Mouse (Mus musculus): Measurements from ENCODE around the gene Arhgap11a. TPM values are rescaled to one million over a fixed set of nuclear protein-coding genes. Genes with fewer than 3 reads are reported as not detected.

The Arhgap11a gene
- polyA plus RNA-seq (2015; fragmentation: Nextera tagmentation; extraction: Ambion mirVana): 29.0 and 29.9 TPM in 2 replicates

DNA sequence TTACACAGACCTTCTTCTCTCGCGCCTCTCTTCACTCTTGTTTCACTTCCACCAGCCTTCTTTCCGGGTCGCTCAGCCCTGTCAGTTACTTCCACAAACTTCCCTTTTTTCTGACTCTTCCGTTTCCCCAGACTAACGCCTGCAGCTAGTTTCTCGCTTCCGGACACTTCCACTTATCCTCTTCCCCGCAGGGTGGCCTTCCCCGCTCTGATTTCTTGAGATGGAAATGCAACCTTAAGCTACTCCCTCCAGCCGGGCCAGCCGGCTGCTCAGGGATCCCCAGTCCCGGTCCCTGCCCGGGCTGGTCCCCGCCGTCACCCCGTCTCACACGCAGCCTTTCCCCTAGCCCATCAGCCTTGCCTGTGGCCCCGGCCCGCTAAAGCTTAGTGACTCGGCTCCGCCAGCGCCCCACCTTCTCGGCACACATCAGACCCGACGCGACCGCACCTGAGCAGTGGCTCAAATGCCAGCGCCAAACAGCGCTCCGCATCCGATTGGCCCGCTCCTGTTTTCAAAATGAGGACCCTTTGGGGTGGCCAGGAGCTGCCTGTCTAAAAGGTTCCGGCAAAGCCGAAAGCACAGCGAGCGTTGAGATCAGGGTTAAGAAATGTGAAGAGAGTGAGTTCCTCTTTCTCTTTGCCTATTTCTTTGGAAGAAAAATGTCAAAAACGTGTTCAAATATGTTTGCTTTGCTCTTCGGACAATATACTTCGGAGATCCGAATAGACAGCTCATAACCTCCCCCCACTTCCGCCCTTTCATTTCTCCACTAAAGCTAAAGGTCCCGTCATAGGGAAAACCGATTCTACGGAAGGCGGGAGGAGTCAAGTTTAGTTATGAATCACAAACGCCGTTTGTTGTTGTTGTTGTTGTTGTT, at the start of gene Arhgap11a:
TSS of gene Arhgap11a (minus strand) at position 417 of the 877 bp plus-strand sequence.
- peaks cover 27% of the 10 kb centered on the region for H3K4me1 ChIP-seq
- H3K27me3 ChIP-seq: no peaks in the 10 kb centered on the region
- ATAC-seq (replicated peaks; ENCODE audit: low FRiP score): peak; percentile 96
- H3K27ac ChIP-seq: peak within 1 kb of the TSS; percentile 91
- peak within 1 kb of the TSS; percentile 72 for H3K9ac ChIP-seq
- H3K4me2 ChIP-seq: peak within 1 kb of the TSS; percentile 79
- no peaks in the 10 kb centered on the region for H3K9me3 ChIP-seq (replicated peaks)
- peak within 1 kb of the TSS; percentile 82 for H3K4me3 ChIP-seq (replicated peaks)
- H3K36me3 ChIP-seq: peaks cover 17% of the 10 kb centered on the region
- under 1% methylated on average over 48 of the region's 48 CpGs for whole genome bisulfite sequencing

DNA sequence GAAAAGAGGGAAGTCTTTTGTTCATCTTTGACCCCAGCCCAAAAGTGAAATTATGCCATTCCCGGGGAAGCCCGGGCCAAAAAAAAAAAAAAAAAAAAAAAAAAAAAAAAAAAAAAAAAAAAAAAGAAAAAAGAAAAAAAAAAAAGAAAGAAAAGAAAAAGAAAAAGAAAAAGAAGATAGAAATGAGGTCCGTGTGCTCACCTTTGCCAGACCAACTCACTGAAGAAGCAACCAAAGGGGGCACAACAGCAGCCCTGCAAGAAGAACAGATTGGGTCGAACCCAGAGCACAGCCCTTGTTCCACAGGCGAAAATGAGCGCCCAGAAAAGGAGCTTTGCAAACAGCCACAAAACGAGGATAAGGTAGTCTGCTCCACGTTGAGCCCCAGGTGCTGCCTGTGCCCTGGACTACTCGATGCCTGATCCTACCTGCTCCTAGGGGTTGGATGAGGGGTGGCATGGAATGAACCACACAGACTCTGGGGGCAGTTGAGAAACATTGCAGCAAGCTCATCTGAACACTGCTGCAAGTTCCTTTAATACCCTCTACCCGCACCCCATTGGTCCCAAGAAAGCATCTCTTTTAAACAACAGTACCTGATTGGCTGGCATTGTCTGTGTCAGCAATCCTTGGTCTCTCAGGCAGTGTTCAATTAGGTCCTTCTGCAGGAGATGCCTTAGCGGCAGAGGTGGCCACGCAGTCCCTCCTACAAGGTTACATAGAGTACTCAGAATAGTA, 45.1 kb upstream of the Arhgap11a start:
- H3K9ac ChIP-seq: no peak overlapping the region
- H3K4me1 ChIP-seq: no peaks in the 10 kb centered on the region
- H3K27me3 ChIP-seq: no peaks in the 10 kb centered on the region
- H3K9me3 ChIP-seq (replicated peaks): 0 out of 2 replicates have a peak, but pooled peaks cover 5% of the 10 kb centered on the region
- 84% methylated on average over 10 of the region's 12 CpGs for WGBS
- no peak overlapping the region for H3K27ac ChIP-seq
- H3K4me3 ChIP-seq (replicated peaks): no peak overlapping the region
- H3K4me2 ChIP-seq: no peak overlapping the region
- no peak for ATAC-seq (replicated peaks; ENCODE audit: low FRiP score)
- no peaks in the 10 kb centered on the region for H3K36me3 ChIP-seq

DNA sequence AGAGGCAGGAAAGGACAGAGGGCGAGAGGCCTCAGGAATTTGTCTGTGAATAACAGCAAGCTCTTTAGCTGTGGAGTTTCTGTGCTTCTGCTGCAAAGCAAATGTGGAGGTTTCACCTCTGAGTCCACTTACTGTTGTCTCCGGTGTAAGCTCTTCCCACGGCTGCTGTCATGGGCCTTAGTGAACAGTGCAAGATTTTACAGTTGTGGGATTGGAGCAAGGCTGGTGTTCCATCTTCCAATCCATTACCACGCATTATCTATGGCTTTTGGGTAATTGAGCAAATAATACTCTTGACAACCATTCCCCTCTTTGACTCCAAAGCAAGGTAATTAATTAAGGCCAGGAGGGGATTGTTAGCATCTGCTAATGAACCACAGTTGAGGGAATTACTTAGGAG, 38.7 kb upstream of the Arhgap11a start:
- WGBS: 80% methylated on average over 4 of the region's 4 CpGs

DNA sequence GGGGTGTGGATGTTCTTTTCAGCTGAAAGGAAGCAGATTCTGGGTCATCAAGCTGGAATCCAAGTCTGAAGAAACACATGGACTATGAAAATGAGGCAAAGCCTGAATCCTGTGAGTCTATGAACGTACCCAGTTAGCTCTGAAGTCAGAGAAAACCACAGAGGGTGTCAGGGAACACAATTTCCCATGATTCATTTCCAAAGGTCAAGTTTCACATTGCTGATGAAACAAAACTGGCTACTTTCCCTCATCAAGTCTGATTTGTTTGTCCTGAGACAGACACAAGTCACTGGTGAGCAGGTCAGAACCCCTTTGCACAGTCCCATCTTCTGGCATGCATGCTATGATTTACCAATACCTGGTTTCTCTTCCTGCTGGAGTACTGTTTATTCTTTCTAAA, 37.6 kb upstream of the Arhgap11a start:
- H3K27ac ChIP-seq: no peak overlapping the region
- no peaks in the 10 kb centered on the region for H3K27me3 ChIP-seq
- ATAC-seq (replicated peaks; ENCODE audit: low FRiP score): no peak
- H3K4me2 ChIP-seq: no peak overlapping the region
- H3K9me3 ChIP-seq (replicated peaks): 0 out of 2 replicates have a peak, but pooled peaks cover 5% of the 10 kb centered on the region
- H3K4me3 ChIP-seq (replicated peaks): no peak overlapping the region
- no peak overlapping the region for H3K9ac ChIP-seq
- H3K4me1 ChIP-seq: no peaks in the 10 kb centered on the region
- H3K36me3 ChIP-seq: no peaks in the 10 kb centered on the region
- 31% methylated on average over 1 of the region's 1 CpGs for WGBS

More for the DNA sequence above, 38.7 kb upstream of the Arhgap11a start:
- ATAC-seq (replicated peaks; ENCODE audit: low FRiP score): no peak
- H3K27me3 ChIP-seq: no peaks in the 10 kb centered on the region
- no peak overlapping the region for H3K4me3 ChIP-seq (replicated peaks)
- no peak overlapping the region for H3K4me2 ChIP-seq
- H3K27ac ChIP-seq: no peak overlapping the region
- H3K9me3 ChIP-seq (replicated peaks): 0 out of 2 replicates have a peak, but pooled peaks cover 5% of the 10 kb centered on the region
- H3K9ac ChIP-seq: no peak overlapping the region
- H3K4me1 ChIP-seq: no peaks in the 10 kb centered on the region
- H3K36me3 ChIP-seq: no peaks in the 10 kb centered on the region

DNA sequence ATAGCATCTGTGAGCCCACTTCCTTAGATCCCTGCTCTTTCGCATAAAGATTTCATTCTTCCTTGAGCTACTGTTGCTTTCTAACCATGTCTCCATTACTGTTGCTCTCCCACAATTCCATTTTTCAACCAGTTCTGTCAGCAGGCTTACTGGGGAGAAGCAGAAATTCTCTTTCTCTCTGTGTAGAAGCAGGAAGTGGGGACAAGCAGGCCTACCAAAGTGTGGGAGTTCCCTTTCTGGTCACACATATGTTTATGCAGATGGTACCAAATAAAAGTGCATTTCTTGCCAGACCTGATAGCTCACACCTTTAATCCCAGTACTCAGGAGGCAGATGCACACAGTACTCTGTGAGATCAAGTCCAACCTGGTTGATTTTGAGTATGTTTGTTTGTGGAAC, 21.7 kb upstream of the Arhgap11a start:
- Histone ChIP-seq H3K4me2 (no peak overlapping the region), H3K27ac (no peak overlapping the region), H3K4me3 (replicated peaks) (no peak overlapping the region), H3K4me1 (no peaks in the 10 kb centered on the region), H3K27me3 (no peaks in the 10 kb centered on the region), H3K9ac (no peak overlapping the region), H3K36me3 (no peaks in the 10 kb centered on the region), H3K9me3 (replicated peaks) (no peaks in the 10 kb centered on the region)
- WGBS: 96% methylated on average over 1 of the region's 1 CpGs
- no peak for ATAC-seq (replicated peaks; ENCODE audit: low FRiP score)

DNA sequence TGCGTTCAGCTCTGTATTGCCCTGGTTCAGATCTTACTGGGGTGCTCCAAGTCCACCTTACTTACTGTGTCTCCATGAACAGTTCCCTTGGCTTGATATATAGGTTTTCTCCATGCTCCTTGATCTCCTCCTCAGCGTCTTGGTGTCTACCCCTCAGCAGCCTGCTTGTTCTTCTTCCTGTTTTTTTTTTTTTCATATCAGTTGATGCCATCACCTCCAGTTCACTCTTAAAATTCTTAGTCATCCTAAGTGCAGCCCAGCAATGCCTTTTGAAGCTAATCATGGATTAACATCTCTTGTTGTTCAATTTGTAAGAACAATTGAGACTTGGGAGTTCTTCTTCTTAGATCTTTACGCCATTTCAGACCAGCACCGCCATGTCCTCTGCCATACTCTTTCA, 19.9 kb upstream of the Arhgap11a start:
- no peak overlapping the region for H3K4me3 ChIP-seq (replicated peaks)
- H3K27me3 ChIP-seq: 0 out of 2 replicates have a peak, but pooled peaks cover 3% of the 10 kb centered on the region
- no peaks in the 10 kb centered on the region for H3K9me3 ChIP-seq (replicated peaks)
- no peak overlapping the region for H3K9ac ChIP-seq
- H3K4me1 ChIP-seq: no peaks in the 10 kb centered on the region
- 76% methylated on average over 4 of the region's 4 CpGs for WGBS
- ATAC-seq (replicated peaks; ENCODE audit: low FRiP score): no peak
- no peaks in the 10 kb centered on the region for H3K36me3 ChIP-seq
- H3K27ac ChIP-seq: no peak overlapping the region
- no peak overlapping the region for H3K4me2 ChIP-seq

DNA sequence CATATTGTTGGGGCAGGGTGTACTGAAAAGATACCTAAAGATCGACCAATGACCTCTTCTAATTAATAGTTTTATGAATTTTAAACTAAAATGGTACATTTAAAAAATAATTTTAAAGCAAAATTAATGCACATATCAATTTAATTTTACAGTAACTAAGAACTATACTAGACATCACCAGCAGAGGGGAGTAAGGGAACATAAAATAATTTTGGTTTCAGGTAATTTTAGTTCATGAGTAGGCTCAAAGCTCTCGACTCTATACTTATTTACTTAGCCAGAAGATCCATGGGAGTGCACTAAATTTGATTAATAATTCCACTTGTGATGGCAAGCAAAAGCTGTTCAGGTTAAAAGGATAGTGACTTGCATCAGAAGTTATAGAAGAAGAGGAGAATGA, 17.7 kb upstream of the Arhgap11a start:
- 0 out of 2 replicates have a peak, but pooled peaks cover 3% of the 10 kb centered on the region for H3K27me3 ChIP-seq
- no peak for ATAC-seq (replicated peaks; ENCODE audit: low FRiP score)
- H3K9ac ChIP-seq: no peak overlapping the region
- H3K4me2 ChIP-seq: no peak overlapping the region
- H3K36me3 ChIP-seq: no peaks in the 10 kb centered on the region
- H3K9me3 ChIP-seq (replicated peaks): no peaks in the 10 kb centered on the region
- H3K4me1 ChIP-seq: no peaks in the 10 kb centered on the region
- H3K4me3 ChIP-seq (replicated peaks): no peak overlapping the region
- 37% methylated on average over 2 of the region's 2 CpGs for WGBS
- no peak overlapping the region for H3K27ac ChIP-seq

DNA sequence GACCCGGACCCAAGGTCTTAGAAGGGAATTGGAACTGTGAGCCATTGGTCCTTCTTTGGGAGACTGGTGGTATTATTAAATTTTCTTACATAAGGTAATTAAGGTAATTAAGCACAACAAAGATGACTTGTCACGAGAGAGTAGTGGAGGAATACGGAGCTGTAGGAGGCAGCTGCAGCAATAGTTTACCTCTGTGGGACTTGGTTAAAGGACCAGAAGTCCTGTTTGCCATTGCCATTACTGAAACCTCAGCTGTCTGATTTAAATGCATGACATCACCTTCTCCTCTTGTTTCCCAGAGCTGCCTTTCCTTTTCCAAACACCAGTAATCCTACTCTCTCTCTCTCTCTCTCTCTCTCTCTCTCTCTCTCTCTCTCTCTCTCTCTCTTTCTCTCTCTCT, 680 bp upstream of the Arhgap11a start:
- Histone ChIP-seq H3K9me3 (replicated peaks) (no peaks in the 10 kb centered on the region), H3K9ac (peak overlapping the region; percentile 72), H3K4me3 (replicated peaks) (peak overlapping the region; percentile 82), H3K27me3 (no peaks in the 10 kb centered on the region), H3K4me1 (peaks cover 27% of the 10 kb centered on the region), H3K36me3 (peaks cover 10% of the 10 kb centered on the region), H3K27ac (peak overlapping the region; percentile 91), H3K4me2 (peak overlapping the region; percentile 79)
- 1% methylated on average over 3 of the region's 3 CpGs for WGBS
- ATAC-seq (replicated peaks; ENCODE audit: low FRiP score): peak; percentile 44

DNA sequence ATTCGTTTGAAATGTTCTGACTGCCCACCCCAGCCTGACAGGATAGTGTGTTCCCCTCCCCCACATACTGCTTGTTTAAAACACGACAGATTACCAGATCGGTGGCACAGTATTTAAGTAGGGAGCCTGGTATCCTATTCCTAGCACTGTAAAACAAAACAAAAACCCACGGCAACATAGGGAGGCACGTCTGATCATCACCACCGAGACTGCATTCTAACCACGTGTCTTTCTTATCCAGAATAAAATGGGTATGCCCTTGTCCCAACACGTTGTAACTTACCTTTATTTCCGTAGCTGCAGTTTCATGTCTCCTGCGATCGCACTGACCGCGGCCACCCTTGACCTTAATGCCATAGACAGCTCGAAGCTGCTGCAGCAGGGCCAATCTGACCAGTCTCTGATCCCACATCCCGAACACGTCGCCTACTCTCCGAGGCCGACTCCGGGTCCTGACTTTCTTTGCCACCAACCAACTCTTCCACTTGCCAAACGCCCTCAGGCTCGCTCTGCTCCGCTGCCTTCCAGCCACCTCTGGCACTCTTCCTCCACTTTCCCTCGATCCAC, 700 bp downstream of the Arhgap11a start:
- Histone ChIP-seq H3K27me3 (no peaks in the 10 kb centered on the region), H3K9me3 (replicated peaks) (no peaks in the 10 kb centered on the region), H3K36me3 (peaks cover 22% of the 10 kb centered on the region), H3K4me1 (peaks cover 27% of the 10 kb centered on the region), H3K27ac (peak overlapping the region; percentile 91), H3K4me3 (replicated peaks) (peak overlapping the region; percentile 82), H3K9ac (peak overlapping the region; percentile 72), H3K4me2 (peak overlapping the region; percentile 79)
- under 1% methylated on average over 24 of the region's 24 CpGs for WGBS
- ATAC-seq (replicated peaks; ENCODE audit: low FRiP score): peak; percentile 52

DNA sequence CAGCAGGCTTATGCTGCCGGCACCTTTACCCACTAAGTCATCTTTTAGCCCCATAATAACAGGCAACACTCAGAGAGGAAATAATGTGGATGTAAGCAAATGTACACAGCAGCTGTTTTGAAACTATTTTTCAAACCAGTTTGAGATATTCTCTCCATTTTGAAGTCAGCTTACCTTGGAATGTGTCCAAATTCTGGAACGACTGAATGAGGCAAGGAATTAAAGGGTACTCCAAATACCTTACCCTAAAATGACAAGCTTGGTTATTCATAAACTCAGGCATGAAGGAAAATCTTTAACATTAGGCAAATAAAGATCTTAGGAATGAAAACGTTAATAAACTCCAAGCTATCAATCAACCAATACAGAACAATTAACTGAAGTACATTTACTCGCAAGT, 3.4 kb downstream of the Arhgap11a start:
- no peaks in the 10 kb centered on the region for H3K9me3 ChIP-seq (replicated peaks)
- peak overlapping the region; percentile 79; the same call in 1 of the 2 replicates for H3K4me2 ChIP-seq
- no peaks in the 10 kb centered on the region for H3K27me3 ChIP-seq
- peaks cover 27% of the 10 kb centered on the region for H3K4me1 ChIP-seq
- ATAC-seq (replicated peaks; ENCODE audit: low FRiP score): no peak
- WGBS: 61% methylated on average over 4 of the region's 4 CpGs
- no peak overlapping the region for H3K4me3 ChIP-seq (replicated peaks)
- H3K27ac ChIP-seq: no peak overlapping the region
- H3K9ac ChIP-seq: no peak overlapping the region
- peaks cover 42% of the 10 kb centered on the region for H3K36me3 ChIP-seq

DNA sequence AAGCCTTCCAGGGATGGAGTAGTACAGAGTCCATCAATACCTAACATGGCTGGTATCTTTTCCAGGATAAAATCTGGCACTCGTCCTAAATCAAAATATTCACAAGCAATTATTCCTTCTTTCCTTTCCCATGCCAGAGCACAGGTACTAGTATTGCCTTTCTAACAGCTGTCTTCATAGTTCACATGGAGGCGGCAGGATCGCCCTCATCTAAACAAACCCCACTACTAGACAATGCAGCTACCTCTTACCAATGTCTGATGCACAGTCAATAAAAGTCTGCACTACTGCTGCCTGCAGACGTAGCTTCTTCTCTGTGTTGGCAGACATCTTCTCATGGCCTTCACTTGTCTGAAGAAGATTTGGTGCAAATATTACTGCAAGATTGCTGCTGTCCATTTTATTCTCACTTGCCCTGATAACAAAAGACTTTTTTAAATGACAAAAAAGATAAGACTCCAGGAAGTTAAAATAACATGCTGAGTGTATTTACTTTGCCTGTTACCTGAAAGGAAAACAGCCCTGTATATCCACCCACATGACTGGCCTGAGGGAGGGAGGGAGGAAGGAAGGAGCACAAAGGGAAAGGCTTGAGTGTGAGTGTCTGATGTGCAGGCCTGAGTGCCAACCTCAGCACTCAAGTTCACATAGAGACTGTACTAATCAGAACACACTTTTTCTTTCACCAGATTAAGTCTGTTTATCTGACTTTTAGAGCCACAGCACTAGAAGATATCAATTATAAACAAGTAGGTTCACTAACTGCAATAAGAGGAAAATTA, 6.6 kb downstream of the Arhgap11a start:
- no peak overlapping the region for H3K4me2 ChIP-seq
- H3K9ac ChIP-seq: no peak overlapping the region
- ATAC-seq (replicated peaks; ENCODE audit: low FRiP score): no peak
- 93% methylated on average over 4 of the region's 4 CpGs for WGBS
- H3K27ac ChIP-seq: no peak overlapping the region
- H3K9me3 ChIP-seq (replicated peaks): no peaks in the 10 kb centered on the region
- H3K36me3 ChIP-seq: peaks cover 57% of the 10 kb centered on the region
- no peak overlapping the region for H3K4me3 ChIP-seq (replicated peaks)
- no peaks in the 10 kb centered on the region for H3K27me3 ChIP-seq
- H3K4me1 ChIP-seq: peaks cover 19% of the 10 kb centered on the region

Measured in kidney, embryonic 15.5 days (tissue).